Mouse (Mus musculus): ENCODE data around the gene Pglyrp2.

DNA sequence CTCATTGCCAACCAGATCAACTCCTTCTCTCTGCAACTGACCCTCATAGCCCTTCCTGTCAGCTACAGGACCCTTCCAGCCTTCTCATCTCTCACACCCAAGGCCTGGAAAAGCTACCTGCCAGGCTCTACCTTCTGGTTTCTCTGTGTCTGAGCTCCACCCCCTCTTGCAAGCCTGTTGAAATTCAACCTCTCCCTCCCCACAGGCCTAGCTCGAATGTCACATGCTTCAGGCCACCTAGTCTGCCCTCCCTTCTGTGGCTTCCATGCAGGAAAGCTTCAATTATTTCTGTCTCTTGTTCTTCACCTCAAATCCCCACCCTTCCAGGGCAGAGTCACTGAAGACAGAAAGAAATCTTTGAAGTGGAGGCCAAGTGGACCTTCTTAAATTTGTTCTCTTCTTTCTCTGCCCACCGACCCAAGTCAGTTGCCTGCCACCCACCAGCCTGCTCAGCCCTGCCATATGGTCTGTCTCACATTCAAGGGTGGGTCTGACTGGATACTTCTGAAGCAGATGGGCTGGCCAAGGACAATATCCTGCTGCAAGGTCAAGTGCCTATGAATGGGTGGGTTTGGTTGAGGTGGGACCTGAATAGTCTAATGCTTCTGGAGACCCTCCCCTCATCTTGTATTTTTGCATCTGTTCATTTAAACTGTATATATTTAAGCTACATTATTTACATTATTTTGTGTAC lies 27.0 kb upstream of the Pglyrp2 start:
- no peak for TF ChIP-seq CTCF (conservative IDR thresholded peaks at IDR 0.05; ENCODE audit: insufficient read depth, insufficient read length, low read depth, low read length)
- TF ChIP-seq POLR2A (IDR thresholded peaks at IDR 0.05; ENCODE audit: low read depth, low read length), result no peak
